Mouse (Mus musculus): ENCODE results near the gene Plekhs1. TPM values are rescaled to one million over a fixed set of nuclear protein-coding genes. Genes with fewer than 3 reads are reported as not detected.

Plekhs1 gene
- polyA plus RNA-seq, 1 experiment from 2014 or later = 0.33 TPM

GRCm38 (mm10) chr19:56535064-56535463 lies 73.6 kb downstream of the Plekhs1 start:
- WGBS = 64% methylated on average over 9 of the region's 9 CpGs
- Histone ChIP-seq H3K4me2 (no peak overlapping the region), H3K4me1 (replicated peaks) (no peaks in the 10 kb centered on the region), H3K9me3 (no peaks in the 10 kb centered on the region), H3K4me3 (no peak overlapping the region), H3K36me3 (peaks cover 25% of the 10 kb centered on the region), H3K27ac (replicated peaks) (no peak overlapping the region), H3K27me3 (no peaks in the 10 kb centered on the region), H3K9ac (no peak overlapping the region)
- ATAC-seq (ENCODE audit: low read depth) = no peak

GRCm38 (mm10) chr19:56535765-56536164 lies 74.3 kb downstream of the Plekhs1 start:
- Histone ChIP-seq H3K4me3 (no peak overlapping the region), H3K4me2 (no peak overlapping the region), H3K27me3 (no peaks in the 10 kb centered on the region), H3K27ac (replicated peaks) (no peak overlapping the region), H3K9me3 (no peaks in the 10 kb centered on the region), H3K36me3 (peaks cover 30% of the 10 kb centered on the region), H3K9ac (no peak overlapping the region), H3K4me1 (replicated peaks) (no peaks in the 10 kb centered on the region)
- ATAC-seq (ENCODE audit: low read depth) = no peak
- WGBS = 91% methylated on average over 9 of the region's 9 CpGs

Other genes starting within 250 kb of the Plekhs1 start
- 0.07 TPM in 1 of 2 replicates, not detected in the other for gene Habp2, start 174.5 kb upstream of the Plekhs1 start, polyA plus RNA-seq (2015; fragmentation: Nextera tagmentation; extraction: Ambion mirVana)
- 0.32 and 0.40 TPM in 2 replicates for gene Nrap, start 71.6 kb upstream of the Plekhs1 start, polyA plus RNA-seq (2015; fragmentation: Nextera tagmentation; extraction: Ambion mirVana)
- 13.8 and 15.7 TPM in 2 replicates for gene Casp7, start 64.5 kb upstream of the Plekhs1 start, polyA plus RNA-seq (2015; fragmentation: Nextera tagmentation; extraction: Ambion mirVana)
- gene Dclre1a, start 86.6 kb downstream of the Plekhs1 start, polyA plus RNA-seq (2015; fragmentation: Nextera tagmentation; extraction: Ambion mirVana) = 10.5 and 14.1 TPM in 2 replicates
- gene Nhlrc2, start 86.6 kb downstream of the Plekhs1 start, polyA plus RNA-seq (2015; fragmentation: Nextera tagmentation; extraction: Ambion mirVana) = 8.7 and 9.0 TPM in 2 replicates